Mouse (Mus musculus): ENCODE results near the gene Tspan2. TPM values are rescaled to one million over a fixed set of nuclear protein-coding genes. Genes with fewer than 3 reads are reported as not detected.
A peak's percentile ranks its signal among the peaks of the same experiment; 100 is the strongest.

Gene Tspan2
- polyA plus RNA-seq, 1 experiment: 3.5 TPM

- Histone ChIP-seq H3K27ac (replicated peaks; ENCODE audit: low read depth, low read length) (peak overlapping the region; percentile 83), H3K4me1 (ENCODE audit: control insufficient read depth, insufficient read depth, insufficient read length, low read length) (peaks cover 23% of the 10 kb centered on the region), H3K4me3 (ENCODE audit: insufficient read depth, low read depth, low read length) (no peak overlapping the region)
These were observed 9.6 kb downstream of the Tspan2 start for GRCm38 (mm10) chr3:102743781-102744471.

GRCm38 (mm10) chr3:102744657-102745056 is 10.3 kb downstream of the Tspan2 start:
- Histone ChIP-seq H3K4me1 (ENCODE audit: control insufficient read depth, insufficient read depth, insufficient read length, low read length) (peaks cover 24% of the 10 kb centered on the region), H3K4me3 (ENCODE audit: insufficient read depth, low read depth, low read length) (no peak overlapping the region), H3K27ac (replicated peaks; ENCODE audit: low read depth, low read length) (peak overlapping the region; percentile 83)

- H3K4me3 ChIP-seq (ENCODE audit: insufficient read depth, low read depth, low read length): no peak overlapping the region
- no peak overlapping the region for H3K27ac ChIP-seq (replicated peaks; ENCODE audit: low read depth, low read length)
- peaks cover 24% of the 10 kb centered on the region for H3K4me1 ChIP-seq (ENCODE audit: control insufficient read depth, insufficient read depth, insufficient read length, low read length)
These were observed 11.8 kb downstream of the Tspan2 start for GRCm38 (mm10) chr3:102746174-102746573.

GRCm38 (mm10) chr3:102748038-102748437 is 13.7 kb downstream of the Tspan2 start:
- H3K4me1 ChIP-seq (ENCODE audit: control insufficient read depth, insufficient read depth, insufficient read length, low read length): peaks cover 24% of the 10 kb centered on the region
- H3K27ac ChIP-seq (replicated peaks; ENCODE audit: low read depth, low read length): no peak overlapping the region

DNA sequence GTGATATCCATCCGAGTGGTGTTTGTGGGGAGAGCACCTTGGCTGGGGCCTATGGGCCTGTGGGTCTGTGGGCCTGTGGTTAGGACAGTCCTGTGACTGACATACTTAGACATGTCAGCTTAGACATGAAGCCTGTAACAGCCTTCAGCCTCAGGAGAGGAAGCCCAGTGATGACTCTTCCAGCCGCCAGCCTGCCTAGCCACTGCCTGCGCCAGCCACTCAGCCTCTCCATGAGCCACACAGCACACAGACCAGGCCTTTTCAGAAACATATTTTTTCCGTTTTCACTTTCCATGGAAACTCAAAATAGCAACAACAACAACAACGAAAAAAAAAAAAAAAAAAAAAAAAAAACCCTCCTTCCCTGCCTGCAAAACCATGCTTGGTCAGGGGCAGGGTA is 14.4 kb downstream of the Tspan2 start:
- H3K4me3 ChIP-seq (ENCODE audit: insufficient read depth, low read depth, low read length): no peak overlapping the region
- no peak overlapping the region; the same call in 1 of the 2 replicates for H3K27ac ChIP-seq (replicated peaks; ENCODE audit: low read depth, low read length)
- H3K4me1 ChIP-seq (ENCODE audit: control insufficient read depth, insufficient read depth, insufficient read length, low read length): peaks cover 24% of the 10 kb centered on the region

More at GRCm38 (mm10) chr3:102748038-102748437, 13.7 kb downstream of the Tspan2 start:
- H3K4me3 ChIP-seq (ENCODE audit: insufficient read depth, low read depth, low read length): no peak overlapping the region

- Histone ChIP-seq H3K4me3 (ENCODE audit: insufficient read depth, low read depth, low read length) (no peak overlapping the region), H3K4me1 (ENCODE audit: control insufficient read depth, insufficient read depth, insufficient read length, low read length) (peaks cover 19% of the 10 kb centered on the region), H3K27ac (replicated peaks; ENCODE audit: low read depth, low read length) (no peak overlapping the region)
These were observed 16.8 kb downstream of the Tspan2 start for GRCm38 (mm10) chr3:102751136-102751535.

DNA sequence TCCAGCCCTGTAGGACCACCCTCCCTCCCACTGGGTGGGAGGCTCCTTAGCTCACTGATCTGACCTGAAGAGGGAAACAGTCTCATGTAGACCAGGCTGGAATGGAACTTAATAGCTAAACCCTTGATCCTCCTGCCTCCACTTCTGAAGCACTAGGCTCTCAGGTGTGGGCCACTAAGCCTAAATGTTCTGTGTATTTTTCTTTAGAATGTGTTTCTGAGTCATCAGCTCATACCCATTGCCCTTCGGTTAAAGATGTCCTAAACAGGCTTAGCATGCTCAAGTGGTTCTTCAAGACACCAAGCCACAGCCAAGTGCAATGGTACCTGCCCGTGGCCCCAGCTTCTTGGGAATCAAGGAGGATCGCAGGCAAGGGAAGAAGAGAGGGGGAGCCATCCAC is 17.2 kb downstream of the Tspan2 start:
- H3K4me1 ChIP-seq (ENCODE audit: control insufficient read depth, insufficient read depth, insufficient read length, low read length): peaks cover 16% of the 10 kb centered on the region
- no peak overlapping the region for H3K4me3 ChIP-seq (ENCODE audit: insufficient read depth, low read depth, low read length)
- no peak overlapping the region for H3K27ac ChIP-seq (replicated peaks; ENCODE audit: low read depth, low read length)

DNA sequence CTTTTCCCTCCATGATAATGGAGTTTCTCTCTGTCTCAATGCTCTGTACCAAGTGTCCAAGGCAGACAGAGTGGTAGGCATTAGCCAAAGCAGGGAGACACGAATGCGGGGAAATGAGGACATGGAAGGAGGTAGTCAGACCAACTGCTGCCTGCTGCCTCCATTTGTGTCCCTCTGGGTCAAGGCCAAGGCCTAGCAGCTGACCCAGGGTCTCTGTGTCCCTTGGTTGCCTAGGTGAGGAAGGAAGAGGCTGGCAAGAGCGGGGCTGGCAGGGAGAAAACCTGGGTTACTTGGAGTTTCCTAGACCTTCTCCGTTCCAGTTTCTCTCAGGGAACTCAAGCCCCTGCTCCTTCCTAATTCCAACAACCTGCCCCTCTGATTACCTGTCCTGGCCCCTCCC is 17.7 kb downstream of the Tspan2 start:
- H3K27ac ChIP-seq (replicated peaks; ENCODE audit: low read depth, low read length): no peak overlapping the region
- no peak overlapping the region for H3K4me3 ChIP-seq (ENCODE audit: insufficient read depth, low read depth, low read length)
- H3K4me1 ChIP-seq (ENCODE audit: control insufficient read depth, insufficient read depth, insufficient read length, low read length): peaks cover 21% of the 10 kb centered on the region

- H3K4me1 ChIP-seq (ENCODE audit: control insufficient read depth, insufficient read depth, insufficient read length, low read length): peaks cover 24% of the 10 kb centered on the region
- no peak overlapping the region for H3K27ac ChIP-seq (replicated peaks; ENCODE audit: low read depth, low read length)
- H3K4me3 ChIP-seq (ENCODE audit: insufficient read depth, low read depth, low read length): no peak overlapping the region
These were observed 18.1 kb downstream of the Tspan2 start for GRCm38 (mm10) chr3:102752457-102752856.

DNA sequence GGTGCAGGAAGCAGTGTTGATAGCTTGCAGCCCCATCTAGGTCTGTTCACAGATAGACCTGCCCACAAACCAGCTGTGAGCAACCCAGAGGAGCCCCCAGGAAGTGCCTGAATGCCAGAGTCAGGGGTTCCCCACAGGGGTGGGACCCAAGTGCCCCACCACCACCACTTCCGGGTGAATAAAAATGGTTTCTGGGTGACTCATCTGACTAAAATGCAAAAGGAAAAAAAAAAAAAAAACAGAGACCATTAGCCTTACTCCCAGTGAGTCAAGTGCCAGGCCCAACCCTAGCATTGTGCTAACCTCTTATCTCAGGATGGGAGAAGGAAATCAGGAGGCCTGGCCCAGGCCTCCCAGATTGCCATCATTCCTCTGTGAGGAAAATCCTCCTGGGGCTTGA is 21.5 kb downstream of the Tspan2 start:
- Histone ChIP-seq H3K4me1 (ENCODE audit: control insufficient read depth, insufficient read depth, insufficient read length, low read length) (peaks cover 18% of the 10 kb centered on the region), H3K27ac (replicated peaks; ENCODE audit: low read depth, low read length) (peak overlapping the region; percentile 94), H3K4me3 (ENCODE audit: insufficient read depth, low read depth, low read length) (no peak overlapping the region)

GRCm38 (mm10) chr3:102757019-102757418 is 22.7 kb downstream of the Tspan2 start:
- Histone ChIP-seq H3K4me3 (ENCODE audit: insufficient read depth, low read depth, low read length) (no peak overlapping the region), H3K27ac (replicated peaks; ENCODE audit: low read depth, low read length) (peak overlapping the region; percentile 94), H3K4me1 (ENCODE audit: control insufficient read depth, insufficient read depth, insufficient read length, low read length) (peaks cover 18% of the 10 kb centered on the region)

DNA sequence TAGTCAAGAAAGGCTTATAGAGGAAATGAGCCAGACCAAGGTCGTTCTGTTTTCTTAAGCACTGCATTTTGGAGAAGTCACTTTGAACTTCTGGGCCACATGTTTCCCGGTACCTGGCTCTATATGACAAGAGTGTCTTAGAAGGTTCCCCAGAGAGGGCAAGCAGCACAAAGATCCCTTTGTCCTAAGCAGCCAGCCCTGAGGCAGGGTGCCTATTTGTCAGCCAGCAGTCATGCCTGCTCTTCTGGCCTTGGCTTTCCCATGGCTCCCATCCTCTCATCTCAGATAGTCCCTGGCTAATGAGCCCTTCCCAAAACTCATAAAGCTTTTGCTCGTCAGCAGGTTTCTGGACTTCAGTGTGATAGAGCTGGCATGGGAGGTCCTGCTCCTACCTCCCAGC is 25.9 kb downstream of the Tspan2 start:
- Histone ChIP-seq H3K4me1 (ENCODE audit: control insufficient read depth, insufficient read depth, insufficient read length, low read length) (peaks cover 16% of the 10 kb centered on the region), H3K27ac (replicated peaks; ENCODE audit: low read depth, low read length) (no peak overlapping the region), H3K4me3 (ENCODE audit: insufficient read depth, low read depth, low read length) (no peak overlapping the region)

- H3K4me1 ChIP-seq (ENCODE audit: control insufficient read depth, insufficient read depth, insufficient read length, low read length): peaks cover 2% of the 10 kb centered on the region; the same call in 1 of the 2 replicates
- no peak overlapping the region for H3K4me3 ChIP-seq (ENCODE audit: insufficient read depth, low read depth, low read length)
- no peak overlapping the region for H3K27ac ChIP-seq (replicated peaks; ENCODE audit: low read depth, low read length)
These were observed 28.1 kb downstream of the Tspan2 start for GRCm38 (mm10) chr3:102762388-102762787.

GRCm38 (mm10) chr3:102763713-102764400 is 29.5 kb downstream of the Tspan2 start:
- H3K4me1 ChIP-seq (ENCODE audit: control insufficient read depth, insufficient read depth, insufficient read length, low read length): no peaks in the 10 kb centered on the region
- H3K4me3 ChIP-seq (ENCODE audit: insufficient read depth, low read depth, low read length): no peak overlapping the region
- no peak overlapping the region for H3K27ac ChIP-seq (replicated peaks; ENCODE audit: low read depth, low read length)

DNA sequence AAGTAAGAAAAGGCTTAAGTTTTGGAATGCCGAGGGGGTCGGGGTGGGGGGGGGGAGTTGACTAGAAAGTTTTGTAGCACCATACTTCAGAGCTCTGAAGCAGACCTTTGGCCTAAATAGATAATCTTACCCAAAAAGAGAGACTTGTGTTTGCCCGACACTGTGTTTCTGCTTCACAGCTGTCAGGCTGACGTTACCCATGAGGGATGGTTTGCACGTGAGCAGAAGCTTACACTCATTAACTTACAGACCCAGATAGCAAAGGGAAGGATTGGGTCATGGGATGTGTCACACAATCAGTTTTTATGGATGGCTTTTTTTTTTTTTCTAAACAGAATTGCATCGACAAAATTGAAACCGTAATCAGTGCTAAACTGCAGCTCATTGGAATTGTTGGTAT is 30.5 kb downstream of the Tspan2 start:
- Histone ChIP-seq H3K4me1 (ENCODE audit: control insufficient read depth, insufficient read depth, insufficient read length, low read length) (no peaks in the 10 kb centered on the region), H3K27ac (replicated peaks; ENCODE audit: low read depth, low read length) (no peak overlapping the region), H3K4me3 (ENCODE audit: insufficient read depth, low read depth, low read length) (no peak overlapping the region)

GRCm38 (mm10) chr3:102773018-102773417 is 38.7 kb downstream of the Tspan2 start:
- no peak overlapping the region for H3K4me3 ChIP-seq (ENCODE audit: insufficient read depth, low read depth, low read length)
- H3K27ac ChIP-seq (replicated peaks; ENCODE audit: low read depth, low read length): no peak overlapping the region
- H3K4me1 ChIP-seq (ENCODE audit: control insufficient read depth, insufficient read depth, insufficient read length, low read length): no peaks in the 10 kb centered on the region
